Mouse (Mus musculus) heart, embryonic 13.5 days (tissue): Measurements from ENCODE around the gene Pphln1. TPM values are rescaled to one million over a fixed set of nuclear protein-coding genes. Genes with fewer than 3 reads are reported as not detected.

Experiments
- ATAC-seq: fragments of 200-750 bp; cut with Nextera tagmentation; 2 replicates; pipeline ENCODE4 v1.8.0; 2017; ENCODE audit warnings: moderate TSS enrichment; ENCODE audit not compliant: insufficient number of reproducible peaks, low FRiP score, low TSS enrichment; ENCODE audit errors: extremely low read depth
- H3K27ac ChIP-seq: fragments of 300-500 bp; sonication (generic); replicated peaks from 2 replicates; pipeline ENCODE4 v1.5.1; 2015; ENCODE audit warnings: moderate library complexity, mild to moderate bottlenecking, inconsistent platforms
- H3K27me3 ChIP-seq: fragments of 300-500 bp; sonication (generic); replicated peaks from 2 replicates; pipeline ENCODE4 v1.6.1; 2015; ENCODE audit warnings: mild to moderate bottlenecking, inconsistent platforms
- H3K36me3 ChIP-seq: fragments of 300-500 bp; sonication (generic); 2 replicates; pipeline ENCODE4 v1.6.1; 2015; ENCODE audit warnings: mild to moderate bottlenecking, inconsistent platforms
- H3K4me1 ChIP-seq: fragments of 300-500 bp; sonication (generic); 2 replicates; pipeline ENCODE4 v1.6.1; 2015; ENCODE audit warnings: inconsistent platforms
- H3K4me2 ChIP-seq: fragments of 300-500 bp; sonication (generic); 2 replicates; pipeline ENCODE4 v1.6.1; 2015; ENCODE audit warnings: inconsistent platforms, mild to moderate bottlenecking, moderate library complexity
- H3K4me3 ChIP-seq: fragments of 300-500 bp; sonication (generic); 2 replicates; pipeline ENCODE4 v1.5.1; 2015; ENCODE audit warnings: moderate library complexity, mild to moderate bottlenecking, inconsistent platforms
- H3K9ac ChIP-seq: fragments of 300-500 bp; sonication (generic); 2 replicates; pipeline ENCODE4 v1.6.1; 2015; ENCODE audit warnings: inconsistent platforms, mild to moderate bottlenecking, moderate library complexity
- H3K9me3 ChIP-seq: fragments of 300-500 bp; sonication (generic); 2 replicates; pipeline ENCODE4 v1.6.1; 2016; ENCODE audit warnings: inconsistent platforms
- WGBS: fragments of 180-500 bp; shearing (Covaris S2); methylation state at CpG from one replicate; pipeline ENCODE4 v1.1.7; 2015; ENCODE audit warnings: mixed read lengths; 5-methylcytosine and 5-hydroxymethylcytosine counted together
- polyA plus RNA-seq: library from polyadenylated mRNA; unstranded; fragments of >200 nt; fragmentation: Nextera tagmentation; extraction: Ambion mirVana; gene quantifications from 2 replicates; pipeline ENCODE4 v1.2.1, GENCODE M21; 2015

Pphln1 gene
- polyA plus RNA-seq, 1 experiment from 2014 or later: 38.9 TPM

DNA sequence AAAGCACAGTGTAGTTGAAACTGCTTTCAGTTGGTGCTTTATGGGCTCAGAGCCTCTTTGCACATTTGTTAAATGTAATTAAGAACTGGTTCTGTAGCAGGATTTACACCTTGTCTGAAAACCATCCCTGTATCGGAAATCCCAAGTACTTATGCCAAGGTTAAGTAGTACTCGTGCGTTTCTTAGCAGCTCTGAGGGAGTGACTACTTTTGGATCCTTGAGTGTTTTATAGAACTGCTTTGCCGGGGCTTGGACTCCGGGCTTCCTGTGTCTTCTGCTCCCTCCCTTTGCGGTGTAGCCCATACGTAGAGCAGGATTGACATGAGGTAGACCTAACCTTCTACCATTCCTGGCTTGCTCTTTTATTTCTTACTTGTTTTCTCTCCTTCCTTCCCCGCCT, 77.5 kb downstream of the Pphln1 start:
- peaks cover 40% of the 10 kb centered on the region for H3K4me1 ChIP-seq
- H3K27ac ChIP-seq: no peak overlapping the region
- peaks cover 3% of the 10 kb centered on the region; the same call in 1 of the 2 replicates for H3K36me3 ChIP-seq
- H3K4me2 ChIP-seq: no peak overlapping the region
- ATAC-seq: no peak
- H3K9me3 ChIP-seq: no peaks in the 10 kb centered on the region
- H3K4me3 ChIP-seq: no peak overlapping the region
- no peak overlapping the region for H3K9ac ChIP-seq
- H3K27me3 ChIP-seq: no peaks in the 10 kb centered on the region
- 71% methylated on average over 8 of the region's 8 CpGs for WGBS

DNA sequence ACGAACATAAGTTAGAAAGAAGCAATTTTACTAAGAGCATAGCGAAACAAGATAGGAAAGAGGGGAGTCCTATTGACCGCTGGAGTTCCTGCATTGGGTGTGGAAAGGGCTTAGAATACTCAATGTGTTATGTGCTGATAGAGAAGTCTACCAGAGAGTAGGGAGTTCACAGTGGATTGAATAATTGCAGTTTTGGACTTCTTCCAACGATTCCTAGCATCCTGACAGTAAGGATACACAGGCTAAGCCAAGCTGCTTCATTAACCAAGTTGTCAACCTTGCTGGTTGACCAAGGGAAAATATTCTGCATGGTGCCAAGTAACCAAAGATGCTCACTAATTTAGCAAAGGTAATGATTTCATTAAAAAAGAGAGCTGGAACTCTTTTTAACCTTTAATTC, 79.6 kb downstream of the Pphln1 start:
- Histone ChIP-seq H3K9me3 (no peaks in the 10 kb centered on the region), H3K4me3 (no peak overlapping the region), H3K4me2 (no peak overlapping the region), H3K36me3 (peaks cover under 1% of the 10 kb centered on the region; the same call in 1 of the 2 replicates), H3K4me1 (peaks cover 34% of the 10 kb centered on the region), H3K27ac (no peak overlapping the region), H3K27me3 (no peaks in the 10 kb centered on the region), H3K9ac (no peak overlapping the region)
- ATAC-seq: no peak
- WGBS: 56% methylated on average over 4 of the region's 4 CpGs

GRCm38 (mm10) chr15:93478676-93479075, 80.5 kb downstream of the Pphln1 start:
- WGBS: 82% methylated on average over 3 of the region's 3 CpGs
- Histone ChIP-seq H3K36me3 (no peaks in the 10 kb centered on the region), H3K27ac (no peak overlapping the region), H3K9ac (no peak overlapping the region), H3K27me3 (no peaks in the 10 kb centered on the region), H3K4me1 (peaks cover 31% of the 10 kb centered on the region), H3K4me2 (no peak overlapping the region), H3K4me3 (no peak overlapping the region), H3K9me3 (no peaks in the 10 kb centered on the region)
- ATAC-seq: no peak

DNA sequence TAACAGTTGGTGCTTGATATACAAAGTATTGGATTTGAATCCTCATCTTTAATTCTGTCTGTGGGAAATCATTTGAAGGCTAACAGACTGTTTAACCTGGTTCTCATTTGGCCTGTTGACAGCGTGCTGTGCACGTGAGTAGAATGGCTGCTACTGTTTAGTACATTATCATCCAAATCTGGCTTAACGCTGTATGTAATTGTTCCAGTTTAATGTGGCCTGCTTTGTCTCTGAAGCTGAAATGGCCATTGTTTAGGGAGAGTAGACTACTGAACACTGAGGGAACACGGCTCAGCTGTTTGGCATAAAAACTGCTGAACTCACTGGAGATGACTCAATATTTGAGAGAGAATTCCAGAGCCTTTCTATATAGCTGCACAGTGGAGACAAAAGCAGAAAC, 81.3 kb downstream of the Pphln1 start:
- no peak for ATAC-seq
- Histone ChIP-seq H3K27ac (no peak overlapping the region), H3K4me3 (no peak overlapping the region)

DNA sequence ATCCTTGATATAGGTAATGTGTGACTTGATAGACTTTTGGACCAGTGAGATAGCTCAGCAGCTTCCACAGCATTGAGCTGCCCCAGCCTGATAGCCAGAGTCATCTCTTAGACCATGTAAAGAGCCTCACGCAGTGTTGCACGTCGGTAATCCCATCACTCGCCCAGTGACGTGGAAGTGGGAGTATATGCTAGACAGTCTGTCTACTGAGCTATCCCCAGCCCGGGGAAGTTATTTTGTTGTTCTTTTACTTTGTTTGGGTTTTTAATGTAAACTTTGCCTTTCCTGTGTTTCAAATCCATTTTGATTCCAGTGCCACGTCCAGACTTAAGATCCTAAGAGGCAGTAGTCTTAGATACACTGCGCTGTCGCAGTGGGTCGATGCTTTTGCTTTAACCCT, 83.0 kb downstream of the Pphln1 start:
- Histone ChIP-seq H3K36me3 (no peaks in the 10 kb centered on the region), H3K9ac (no peak overlapping the region), H3K9me3 (no peaks in the 10 kb centered on the region), H3K4me1 (peaks cover 26% of the 10 kb centered on the region), H3K4me3 (no peak overlapping the region), H3K27ac (no peak overlapping the region), H3K27me3 (no peaks in the 10 kb centered on the region), H3K4me2 (no peak overlapping the region)
- WGBS: 87% methylated on average over 10 of the region's 10 CpGs
- no peak for ATAC-seq

More for the DNA sequence above, 81.3 kb downstream of the Pphln1 start:
- peaks cover 25% of the 10 kb centered on the region for H3K4me1 ChIP-seq
- no peaks in the 10 kb centered on the region for H3K36me3 ChIP-seq
- H3K27me3 ChIP-seq: no peaks in the 10 kb centered on the region
- no peak overlapping the region for H3K4me2 ChIP-seq
- 72% methylated on average over 4 of the region's 4 CpGs for WGBS
- H3K9me3 ChIP-seq: no peaks in the 10 kb centered on the region
- no peak overlapping the region for H3K9ac ChIP-seq

DNA sequence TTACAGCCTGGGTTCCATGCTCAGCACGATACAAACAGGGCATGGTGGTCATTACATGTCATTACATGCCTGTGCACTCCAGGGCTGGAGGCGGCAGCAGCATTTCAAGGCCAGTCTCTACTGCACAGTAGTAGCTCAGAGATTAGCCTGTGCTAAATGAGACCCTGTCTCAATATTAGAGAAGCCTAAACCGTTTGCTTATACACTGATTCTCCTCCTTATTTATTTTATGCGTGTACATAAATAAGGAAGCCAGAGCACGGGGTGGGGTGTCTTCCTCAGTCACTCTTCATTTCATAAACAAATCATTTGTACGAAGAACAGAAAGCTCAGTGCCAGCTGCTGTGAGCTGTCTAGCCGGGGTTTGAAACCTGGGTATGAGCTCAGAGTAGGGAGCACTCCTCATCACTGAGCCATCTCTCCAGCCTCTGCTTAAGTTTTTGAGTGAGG, 86.1 kb downstream of the Pphln1 start:
- Histone ChIP-seq H3K9ac (no peak overlapping the region), H3K27me3 (no peaks in the 10 kb centered on the region), H3K36me3 (peaks cover 9% of the 10 kb centered on the region), H3K4me3 (no peak overlapping the region), H3K4me1 (peaks cover 12% of the 10 kb centered on the region; the same call in 1 of the 2 replicates), H3K27ac (no peak overlapping the region), H3K4me2 (no peak overlapping the region), H3K9me3 (0 out of 2 replicates have a peak, but pooled peaks cover 4% of the 10 kb centered on the region)
- ATAC-seq: no peak
- WGBS: 80% methylated on average over 7 of the region's 7 CpGs

GRCm38 (mm10) chr15:93485252-93485651, 87.1 kb downstream of the Pphln1 start:
- Histone ChIP-seq H3K4me3 (no peak overlapping the region), H3K36me3 (peaks cover 15% of the 10 kb centered on the region), H3K9me3 (0 out of 2 replicates have a peak, but pooled peaks cover 4% of the 10 kb centered on the region), H3K9ac (no peak overlapping the region), H3K27ac (no peak overlapping the region), H3K4me2 (no peak overlapping the region), H3K27me3 (no peaks in the 10 kb centered on the region), H3K4me1 (peaks cover 12% of the 10 kb centered on the region; the same call in 1 of the 2 replicates)
- 64% methylated on average over 3 of the region's 3 CpGs for WGBS
- ATAC-seq: no peak

DNA sequence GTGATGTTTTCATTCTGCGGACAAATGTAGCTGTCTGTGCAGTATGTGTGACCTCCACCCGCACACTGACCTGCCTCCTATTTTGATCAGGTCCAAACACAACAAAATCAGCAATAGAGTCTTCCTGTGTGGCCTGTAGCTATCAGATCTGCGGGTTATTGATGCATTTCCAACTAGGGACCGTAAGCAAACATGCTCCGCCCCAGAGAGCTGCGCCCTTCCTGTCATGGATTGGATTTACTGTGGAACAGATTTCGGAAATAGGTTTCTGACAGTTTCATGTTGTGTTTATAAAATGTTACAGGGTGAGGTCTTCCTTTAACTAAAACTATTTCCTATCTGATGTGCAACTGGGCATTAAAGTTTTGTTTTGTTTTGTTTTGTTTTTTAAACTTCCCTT, 87.9 kb downstream of the Pphln1 start:
- peaks cover 12% of the 10 kb centered on the region; the same call in 1 of the 2 replicates for H3K4me1 ChIP-seq
- no peak overlapping the region for H3K9ac ChIP-seq
- H3K27me3 ChIP-seq: no peaks in the 10 kb centered on the region
- 0 out of 2 replicates have a peak, but pooled peaks cover 4% of the 10 kb centered on the region for H3K9me3 ChIP-seq
- H3K36me3 ChIP-seq: peaks cover 15% of the 10 kb centered on the region
- H3K4me2 ChIP-seq: no peak overlapping the region
- no peak overlapping the region for H3K4me3 ChIP-seq
- 73% methylated on average over 7 of the region's 7 CpGs for WGBS
- ATAC-seq: no peak
- no peak overlapping the region for H3K27ac ChIP-seq

DNA sequence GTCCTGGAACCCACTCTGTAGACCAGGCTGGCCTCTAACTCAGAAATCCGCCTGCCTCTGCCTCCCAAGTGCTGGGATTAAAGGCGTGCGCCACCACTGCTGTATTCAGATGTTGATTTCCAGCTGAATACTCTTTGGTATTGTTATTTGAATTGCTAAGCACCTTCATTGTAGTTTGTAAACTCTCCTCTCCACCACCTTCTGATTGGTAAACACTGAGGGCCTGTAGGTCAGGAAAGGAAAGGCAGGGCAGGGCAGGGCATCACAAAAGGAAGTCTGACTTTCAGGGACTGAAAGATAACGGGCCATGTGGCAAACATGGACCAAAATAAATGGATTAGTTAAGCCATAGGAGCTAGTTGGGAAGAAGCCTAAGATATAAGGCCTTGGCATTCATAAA, 91.4 kb downstream of the Pphln1 start:
- Histone ChIP-seq H3K27ac (no peak overlapping the region), H3K27me3 (no peaks in the 10 kb centered on the region), H3K4me3 (no peak overlapping the region), H3K36me3 (peaks cover 23% of the 10 kb centered on the region), H3K4me1 (peaks cover 6% of the 10 kb centered on the region; the same call in 1 of the 2 replicates), H3K4me2 (no peak overlapping the region), H3K9me3 (0 out of 2 replicates have a peak, but pooled peaks cover 4% of the 10 kb centered on the region), H3K9ac (no peak overlapping the region)
- WGBS: 82% methylated on average over 4 of the region's 4 CpGs
- no peak for ATAC-seq

GRCm38 (mm10) chr15:93494700-93495099, 96.5 kb downstream of the Pphln1 start:
- H3K4me1 ChIP-seq: no peaks in the 10 kb centered on the region
- ATAC-seq: no peak
- H3K9ac ChIP-seq: no peak overlapping the region
- H3K4me2 ChIP-seq: no peak overlapping the region
- no peaks in the 10 kb centered on the region for H3K9me3 ChIP-seq
- peaks cover 44% of the 10 kb centered on the region for H3K36me3 ChIP-seq
- no peak overlapping the region for H3K4me3 ChIP-seq
- WGBS: 70% methylated on average over 7 of the region's 7 CpGs
- H3K27ac ChIP-seq: no peak overlapping the region
- H3K27me3 ChIP-seq: no peaks in the 10 kb centered on the region

- Histone ChIP-seq H3K27ac (no peak overlapping the region), H3K36me3 (peaks cover 83% of the 10 kb centered on the region), H3K4me3 (no peak overlapping the region), H3K4me2 (no peak overlapping the region), H3K9me3 (no peaks in the 10 kb centered on the region), H3K27me3 (no peaks in the 10 kb centered on the region), H3K9ac (no peak overlapping the region), H3K4me1 (no peaks in the 10 kb centered on the region)
- ATAC-seq: no peak
- WGBS: 80% methylated on average over 9 of the region's 9 CpGs
These were observed 101.7 kb downstream of the Pphln1 start for GRCm38 (mm10) chr15:93499866-93500265.

DNA sequence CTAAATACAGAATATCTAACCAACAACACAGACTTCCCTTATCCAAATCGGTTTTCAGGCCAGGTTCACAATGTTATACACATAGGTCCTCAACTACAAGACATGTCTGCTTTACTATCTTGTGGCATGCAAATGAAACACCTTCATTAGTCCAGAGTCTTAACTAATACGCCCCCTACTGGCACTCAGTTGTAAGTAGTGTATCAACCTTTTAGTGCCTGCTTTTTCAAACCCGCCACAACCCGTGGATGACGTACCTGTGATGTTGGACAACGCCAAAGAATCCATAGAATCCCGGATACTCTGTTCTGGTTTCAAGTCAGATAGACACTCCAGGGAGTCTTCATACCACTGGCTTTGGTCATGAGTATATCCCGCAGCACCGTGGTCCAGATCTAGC, 104.6 kb downstream of the Pphln1 start:
- Histone ChIP-seq H3K4me2 (no peak overlapping the region), H3K36me3 (peaks cover 98% of the 10 kb centered on the region), H3K27me3 (no peaks in the 10 kb centered on the region), H3K9ac (no peak overlapping the region), H3K9me3 (0 out of 2 replicates have a peak, but pooled peaks cover under 1% of the 10 kb centered on the region), H3K27ac (no peak overlapping the region), H3K4me1 (no peaks in the 10 kb centered on the region), H3K4me3 (no peak overlapping the region)
- ATAC-seq: no peak
- 90% methylated on average over 9 of the region's 9 CpGs for WGBS
